Mouse (Mus musculus): ENCODE data around the gene Reck. TPM values are rescaled to one million over a fixed set of nuclear protein-coding genes. Genes with fewer than 3 reads are reported as not detected.

The Reck gene
- total RNA-seq, 2 experiments from 2014 or later: 25.6 to 26.6 TPM

GRCm38 (mm10) chr4:43899197-43899596, 23.9 kb downstream of the Reck start:
- DNase-seq (ENCODE audit: low spot score in 2 of 2): no peak

GRCm38 (mm10) chr4:43903690-43904089, 28.4 kb downstream of the Reck start:
- no peak for DNase-seq (ENCODE audit: low spot score in 2 of 2)

- peak in 1 of 2 experiments; percentile 13 for DNase-seq (ENCODE audit: low spot score in 2 of 2)
These were observed 31.1 kb downstream of the Reck start for GRCm38 (mm10) chr4:43906443-43906842.

- DNase-seq (ENCODE audit: low spot score in 2 of 2): no peak
These were observed 42.9 kb downstream of the Reck start for GRCm38 (mm10) chr4:43918221-43918620.

GRCm38 (mm10) chr4:43920602-43921001, 45.3 kb downstream of the Reck start:
- DNase-seq (ENCODE audit: low spot score in 2 of 2): no peak

- no peak for DNase-seq (ENCODE audit: low spot score in 2 of 2)
These were observed 49.8 kb downstream of the Reck start for GRCm38 (mm10) chr4:43925125-43925524.

- DNase-seq (ENCODE audit: low spot score in 2 of 2): peak; percentile 72 to 78
These were observed 50.4 kb downstream of the Reck start for GRCm38 (mm10) chr4:43925779-43926178.

- no peak for DNase-seq (ENCODE audit: low spot score in 2 of 2)
These were observed 52.5 kb downstream of the Reck start for GRCm38 (mm10) chr4:43927826-43928225.

GRCm38 (mm10) chr4:43931877-43932276, 56.5 kb downstream of the Reck start:
- DNase-seq (ENCODE audit: low spot score in 2 of 2): no peak

- DNase-seq (ENCODE audit: low spot score in 2 of 2): no peak
These were observed 60.9 kb downstream of the Reck start for GRCm38 (mm10) chr4:43936186-43936585.

- DNase-seq (ENCODE audit: low spot score in 2 of 2): no peak
These were observed 61.7 kb downstream of the Reck start for GRCm38 (mm10) chr4:43936749-43937674.

GRCm38 (mm10) chr4:43941315-43941714, 66.0 kb downstream of the Reck start:
- DNase-seq (ENCODE audit: low spot score in 2 of 2): no peak

- DNase-seq (ENCODE audit: low spot score in 2 of 2): no peak
These were observed 67.1 kb downstream of the Reck start for GRCm38 (mm10) chr4:43942421-43942820.

GRCm38 (mm10) chr4:43947571-43947970, 72.2 kb downstream of the Reck start:
- no peak for DNase-seq (ENCODE audit: low spot score in 2 of 2)

GRCm38 (mm10) chr4:43957292-43957845, 82.0 kb downstream of the Reck start, which contains the start of gene Glipr2:
Glipr2 (plus strand) TSS chr4:43957401.
- peak; percentile 50 to 69 for DNase-seq (ENCODE audit: low spot score in 2 of 2)

- DNase-seq (ENCODE audit: low spot score in 2 of 2): no peak
These were observed 82.6 kb downstream of the Reck start for GRCm38 (mm10) chr4:43957846-43958461.

- DNase-seq (ENCODE audit: low spot score in 2 of 2): no peak
These were observed 84.3 kb downstream of the Reck start for GRCm38 (mm10) chr4:43959523-43960179.

- DNase-seq (ENCODE audit: low spot score in 2 of 2): no peak
These were observed 84.9 kb downstream of the Reck start for GRCm38 (mm10) chr4:43960207-43960606.

- no peak for DNase-seq (ENCODE audit: low spot score in 2 of 2)
These were observed 89.0 kb downstream of the Reck start for GRCm38 (mm10) chr4:43964326-43964833.

GRCm38 (mm10) chr4:43964951-43965684, 89.8 kb downstream of the Reck start:
- DNase-seq (ENCODE audit: low spot score in 2 of 2): no peak
